ENCODE assay signal across 19 mouse cellular contexts in the genomic region with DNA sequence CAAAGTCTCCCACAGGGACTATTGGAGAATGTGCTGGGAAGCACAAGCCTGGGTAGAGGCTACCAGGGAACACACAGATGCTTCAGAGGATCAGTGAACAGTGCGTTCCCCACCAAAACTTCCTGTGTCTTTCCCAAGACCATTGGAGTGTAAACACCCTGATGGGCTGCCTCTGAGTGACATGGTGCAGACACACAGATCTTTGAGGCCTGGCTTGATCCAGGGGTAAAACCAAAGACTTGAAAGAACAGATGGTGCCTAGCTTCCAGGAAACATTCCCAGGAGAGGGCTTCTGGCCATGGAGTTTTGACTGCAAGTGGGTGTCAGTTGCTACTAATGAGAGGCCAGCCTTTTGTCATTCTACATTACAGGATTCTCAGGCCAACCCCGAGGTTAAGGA.
"Had no signal": no experiment of that assay in that cellular context is flagged by ENCODE, and none has a peak within 500 bp of the region (broad histone marks: within the 10 kb centered on the region; RNA-seq: fewer than 3 reads in every experiment).

No protein-coding gene starts in this region.

- H3K4me3 ChIP-seq: layer of hippocampus, adult 2 months; midbrain, embryonic 12.5 days; midbrain, embryonic 15.5 days; neural tube, embryonic 12.5 days; neural tube, embryonic 15.5 days had no signal

- ATAC-seq: intestine, postnatal 0 days; midbrain, embryonic 15.5 days had no signal

- H3K9me3 ChIP-seq: midbrain, embryonic 12.5 days; midbrain, embryonic 15.5 days; neural tube, embryonic 12.5 days; neural tube, embryonic 15.5 days had no signal

- DNase-seq: kidney, adult 2 months; kidney, postnatal 25 days; layer of hippocampus, adult 9-11 months; lung, adult 2 months; right cerebral cortex, adult 18-20 months; right cerebral cortex, postnatal 14 days; right cerebral cortex, postnatal 4 days; thymus, adult 2 months; thymus, postnatal 14 days; thymus, postnatal 4 days had no signal

- H3K36me3 ChIP-seq: midbrain, embryonic 12.5 days; midbrain, embryonic 15.5 days; neural tube, embryonic 12.5 days; neural tube, embryonic 15.5 days had no signal

- H3K27me3 ChIP-seq: midbrain, embryonic 12.5 days; midbrain, embryonic 15.5 days; neural tube, embryonic 12.5 days; neural tube, embryonic 15.5 days had no signal

- H3K4me1 ChIP-seq: midbrain, embryonic 12.5 days; midbrain, embryonic 15.5 days; neural tube, embryonic 12.5 days; neural tube, embryonic 15.5 days had no signal

- H3K27ac ChIP-seq: kidney, postnatal 0 days; layer of hippocampus, adult 2 months; macrophage; midbrain, embryonic 12.5 days; midbrain, embryonic 15.5 days; neural tube, embryonic 12.5 days; neural tube, embryonic 15.5 days; stomach, postnatal 0 days had no signal

- H3K4me2 ChIP-seq: midbrain, embryonic 12.5 days; midbrain, embryonic 15.5 days; neural tube, embryonic 12.5 days; neural tube, embryonic 15.5 days had no signal

- H3K9ac ChIP-seq: midbrain, embryonic 12.5 days; midbrain, embryonic 15.5 days; neural tube, embryonic 12.5 days; neural tube, embryonic 15.5 days had no signal
